Mouse (Mus musculus): Measurements from ENCODE around the gene Adamts20.
"Not testable (repeated sequence)": the region's sequence is repeated elsewhere in the genome, so short reads cannot be mapped to it uniquely, and the experiment has no call there.

Adamts20 gene

GRCm38 (mm10) chr15:94444437-94445136 lies 20.6 kb downstream of the Adamts20 start:
- DNase-seq (ENCODE audit: low read depth, low spot score) = no peak

DNA sequence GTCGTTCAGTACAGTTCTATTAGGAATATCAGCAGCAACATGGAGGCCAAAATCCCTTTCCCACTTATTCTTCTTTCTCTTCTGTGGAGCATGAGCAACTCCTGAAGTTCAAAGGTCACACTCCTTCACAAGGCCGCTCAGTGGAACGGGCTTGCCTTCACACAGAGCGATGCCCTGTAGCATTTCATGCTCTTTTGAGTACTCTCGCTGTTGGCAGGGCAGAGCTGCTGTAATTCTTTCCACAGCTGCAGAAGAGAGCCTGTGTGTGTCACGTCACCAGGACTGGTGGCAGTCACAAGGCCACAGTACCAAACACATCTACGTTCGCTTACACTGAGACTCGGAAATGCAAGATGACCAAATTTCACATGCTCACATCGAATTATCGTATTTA lies 21.2 kb downstream of the Adamts20 start:
- DNase-seq (ENCODE audit: low read depth, low spot score) = no peak

- DNase-seq (ENCODE audit: low read depth, low spot score) = no peak
Measured at GRCm38 (mm10) chr15:94443025-94443424, 22.2 kb downstream of the Adamts20 start.

DNA sequence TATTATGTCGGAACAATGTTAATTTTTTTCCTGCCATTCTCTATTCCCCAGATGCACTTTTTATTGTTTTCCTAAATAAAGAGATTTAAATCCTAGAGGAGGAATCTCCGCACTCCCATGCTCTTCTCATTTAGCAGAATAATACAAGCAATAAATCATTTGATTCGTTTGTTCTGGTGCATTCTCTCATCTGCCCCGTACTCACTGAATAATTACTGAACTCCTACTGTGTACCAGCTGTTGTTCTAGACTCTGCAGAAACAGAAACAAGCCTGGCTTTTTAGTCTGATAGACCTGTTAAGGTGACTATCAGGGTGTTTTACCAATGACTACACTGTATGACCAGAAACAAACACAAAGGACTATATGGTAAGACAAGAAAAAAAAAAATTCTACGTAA lies 29.7 kb downstream of the Adamts20 start:
- DNase-seq (ENCODE audit: low read depth, low spot score) = no peak

GRCm38 (mm10) chr15:94430681-94431405 lies 34.4 kb downstream of the Adamts20 start:
- DNase-seq (ENCODE audit: low read depth, low spot score) = no peak

GRCm38 (mm10) chr15:94428726-94429125 lies 36.5 kb downstream of the Adamts20 start:
- DNase-seq (ENCODE audit: low read depth, low spot score) = no peak

DNA sequence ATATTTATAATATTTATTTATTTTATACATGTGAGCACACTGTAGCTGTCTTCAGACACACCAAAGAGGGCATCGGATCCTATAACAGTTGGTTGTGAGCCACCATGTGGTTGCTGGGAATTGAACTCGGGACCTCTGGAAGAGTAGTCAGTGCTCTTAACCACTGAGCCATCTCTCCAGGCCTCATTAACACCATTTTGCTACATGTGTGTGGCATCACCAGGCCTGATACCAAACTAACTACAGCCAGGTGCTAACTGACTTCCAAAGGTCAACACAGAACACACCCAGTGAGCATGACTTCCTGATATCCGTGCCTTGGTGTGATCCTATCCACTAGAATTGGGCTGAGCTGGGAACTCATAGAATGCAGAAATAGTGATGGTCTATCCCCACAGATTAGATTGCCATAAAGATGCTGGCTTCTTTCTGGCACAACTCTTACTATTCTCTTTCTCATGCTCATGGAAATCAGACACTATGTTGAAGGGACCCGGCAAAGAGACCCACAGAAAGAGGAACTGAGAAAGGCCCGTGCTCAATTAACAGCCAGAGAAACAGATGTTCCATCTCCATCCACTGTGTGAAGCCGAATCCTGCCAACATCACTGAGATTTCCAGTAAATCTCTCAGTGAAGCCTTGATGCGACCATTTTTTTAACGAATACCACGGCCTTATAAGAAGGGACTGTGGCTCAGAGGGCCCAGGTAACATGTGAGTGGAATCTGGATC lies 37.6 kb downstream of the Adamts20 start:
- no peak for DNase-seq (ENCODE audit: low read depth, low spot score)

DNA sequence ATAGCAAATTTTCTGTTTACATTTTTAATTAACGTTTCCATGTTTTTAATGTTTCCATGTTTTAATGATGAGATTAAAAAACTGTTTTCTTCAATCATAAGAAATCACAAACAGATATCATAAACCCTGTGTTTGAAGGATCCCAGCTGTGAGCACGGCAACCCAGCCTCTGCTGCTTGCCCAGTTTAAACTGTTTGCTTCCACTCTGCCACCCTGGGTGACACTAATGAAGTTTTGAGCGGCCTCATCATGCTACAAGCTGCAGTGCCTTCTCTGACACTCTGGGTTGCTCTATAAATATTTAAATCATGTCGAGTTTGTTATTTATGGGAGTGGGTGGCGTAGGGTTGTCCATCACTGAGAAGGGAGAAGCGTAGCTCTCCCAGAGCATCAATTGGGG lies 44.7 kb downstream of the Adamts20 start:
- DNase-seq (ENCODE audit: low read depth, low spot score) = no peak

- no peak for DNase-seq (ENCODE audit: low read depth, low spot score)
Measured at GRCm38 (mm10) chr15:94419167-94419566, 46.1 kb downstream of the Adamts20 start.

DNA sequence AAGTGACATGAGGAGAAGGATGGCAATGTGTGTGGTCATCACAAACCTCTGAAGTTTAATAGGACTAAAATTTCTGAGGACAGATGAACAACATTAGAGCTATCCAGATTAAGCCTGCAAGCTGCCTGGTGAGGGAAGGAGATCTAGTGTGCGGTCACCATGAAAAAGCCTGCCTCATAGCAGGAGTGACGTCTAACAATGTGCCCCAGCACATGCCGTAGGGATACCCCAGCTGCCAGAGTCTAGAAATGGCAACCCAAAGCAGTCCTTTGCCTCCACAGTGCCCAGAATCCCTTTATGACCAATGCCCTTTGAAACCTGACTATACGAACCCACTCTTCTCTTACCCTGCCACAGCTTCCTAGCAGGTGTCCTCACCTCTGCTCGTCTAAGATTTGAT lies 46.8 kb downstream of the Adamts20 start:
- DNase-seq (ENCODE audit: low read depth, low spot score) = no peak

DNA sequence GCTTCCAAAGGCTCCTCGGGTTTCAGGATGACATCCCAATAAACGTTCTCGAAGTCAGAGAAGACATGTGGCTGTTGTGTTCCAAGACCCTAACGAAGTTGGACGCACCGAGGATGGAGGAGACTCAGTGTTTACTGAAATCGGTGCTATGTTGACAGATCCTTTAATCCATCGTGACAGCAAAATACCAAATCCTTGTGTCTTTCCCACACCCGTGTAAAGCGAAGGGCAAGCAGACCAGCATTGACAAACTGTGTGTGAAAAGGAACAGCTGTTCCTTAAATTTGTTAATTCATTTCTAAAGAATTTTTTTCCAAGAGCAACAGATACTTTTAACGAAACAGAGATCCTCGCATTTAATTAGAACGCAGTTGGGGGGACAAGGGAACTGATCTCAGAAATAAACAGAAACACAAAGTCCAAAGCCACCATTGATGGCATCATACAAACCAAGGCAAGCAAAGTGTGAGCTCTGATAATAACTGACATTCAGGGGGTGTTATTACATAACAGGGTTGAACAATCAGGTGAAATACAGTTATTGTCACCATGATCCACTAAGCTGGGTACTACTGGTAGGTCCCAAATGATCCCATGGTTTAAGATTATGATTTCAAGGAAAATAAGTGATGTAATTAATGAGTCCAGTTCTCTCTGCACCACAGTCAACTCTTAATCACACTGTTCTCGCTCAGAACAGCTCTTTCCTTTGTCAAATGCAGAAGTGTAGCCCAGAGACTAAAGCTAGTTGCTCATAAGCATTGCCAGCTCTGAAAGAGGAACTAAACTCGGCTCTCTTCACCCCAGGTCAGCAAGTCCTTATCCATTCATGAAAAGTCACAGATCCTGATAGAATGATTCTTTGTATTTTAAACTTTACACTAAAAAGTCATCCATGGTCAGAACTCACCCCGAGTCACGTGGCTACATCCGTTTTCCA lies 47.7 kb downstream of the Adamts20 start:
- DNase-seq (ENCODE audit: low read depth, low spot score) = no peak

DNA sequence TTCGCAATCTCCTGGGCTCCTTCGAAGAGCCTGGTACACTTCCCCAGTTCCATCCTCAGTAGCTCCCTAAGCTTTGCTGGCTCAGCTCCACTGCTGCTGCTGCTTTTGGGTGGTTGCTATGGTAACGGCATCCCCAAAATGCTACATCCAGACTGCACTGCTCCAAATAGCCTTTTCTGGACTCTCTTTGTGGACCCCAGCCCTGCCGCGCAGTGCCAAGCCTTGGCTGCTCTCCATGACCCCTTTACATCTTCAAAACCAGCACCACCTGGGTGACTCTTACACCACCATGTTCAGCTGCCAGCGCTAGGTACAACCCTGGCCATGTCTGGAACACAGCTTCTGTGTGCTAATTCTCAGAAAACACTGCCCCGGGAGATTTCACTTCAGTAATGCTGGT lies 55.4 kb downstream of the Adamts20 start:
- peak; percentile 73 for DNase-seq (ENCODE audit: low read depth, low spot score)

DNA sequence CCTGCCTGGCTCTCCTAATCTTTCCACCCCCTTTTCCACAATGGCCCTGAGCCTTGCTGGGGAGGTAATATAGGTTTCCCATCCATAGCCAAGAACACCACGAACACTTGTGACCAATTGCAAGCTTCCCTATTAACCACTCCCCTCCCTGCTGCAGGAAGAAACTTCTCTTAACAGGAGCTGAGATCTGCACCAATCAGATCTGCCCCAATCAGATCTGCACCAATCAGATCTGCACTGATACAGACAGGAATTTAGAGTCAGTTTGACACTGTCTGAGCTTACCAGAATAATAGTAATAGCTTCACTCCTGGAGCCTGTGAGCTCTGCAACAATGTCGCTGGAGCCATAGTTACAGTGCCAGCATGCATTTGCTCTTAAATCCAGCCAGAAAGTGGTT lies 58.9 kb downstream of the Adamts20 start:
- DNase-seq (ENCODE audit: low read depth, low spot score) = no peak

- DNase-seq (ENCODE audit: low read depth, low spot score) = peak; percentile 62
Measured at GRCm38 (mm10) chr15:94404071-94404545, 61.1 kb downstream of the Adamts20 start.

DNA sequence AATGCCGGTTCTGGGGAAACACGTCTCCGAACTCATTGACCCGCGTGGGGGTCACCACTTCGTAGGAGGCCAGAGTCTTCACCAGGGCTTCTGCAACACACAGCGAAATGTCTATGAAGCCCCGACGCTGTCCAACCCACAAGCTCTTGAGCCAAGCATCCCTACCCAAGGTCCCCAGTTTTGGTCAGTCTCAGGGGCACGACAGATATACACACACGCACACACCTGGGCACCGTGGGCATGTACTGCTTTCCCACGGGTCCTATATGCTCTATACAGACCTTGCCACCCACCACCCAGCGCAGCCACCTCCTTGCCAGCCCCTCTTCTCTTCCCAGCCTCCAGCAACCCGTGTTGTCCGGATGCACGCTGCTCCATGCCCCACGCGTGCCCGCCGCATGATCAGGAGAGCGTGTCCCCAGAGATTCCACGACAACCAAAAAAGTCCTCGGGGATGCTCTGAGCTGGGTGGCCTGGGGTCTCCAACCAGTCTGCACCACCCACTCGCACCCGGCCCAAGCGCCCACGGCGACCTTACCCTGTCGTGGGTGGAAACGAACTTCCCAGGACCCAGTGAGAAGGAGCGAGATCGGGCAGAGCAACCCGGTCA lies 61.7 kb downstream of the Adamts20 start:
- DNase-seq (ENCODE audit: low read depth, low spot score) = no peak

DNA sequence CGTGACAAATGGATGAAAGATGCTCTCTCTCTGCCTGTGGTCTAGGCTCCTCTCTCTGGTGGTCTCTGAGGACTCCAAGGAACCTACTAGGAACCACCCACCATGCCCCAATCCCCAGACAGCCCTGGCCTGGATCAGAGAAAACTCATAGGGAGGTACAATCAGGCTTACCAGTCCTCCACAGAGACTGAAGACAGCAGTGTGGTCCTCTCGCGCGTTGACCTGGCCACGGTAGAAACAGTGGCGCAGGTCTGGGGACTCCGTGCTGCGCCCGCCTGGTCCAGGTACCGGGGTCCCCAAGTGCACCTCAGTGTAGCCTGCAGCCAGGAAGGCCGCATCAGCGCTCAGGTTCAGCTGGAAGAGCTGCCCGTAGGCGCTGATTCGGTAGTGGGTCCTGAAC lies 62.2 kb downstream of the Adamts20 start:
- DNase-seq (ENCODE audit: low read depth, low spot score) = no peak

- no peak for DNase-seq (ENCODE audit: low read depth, low spot score)
Measured at GRCm38 (mm10) chr15:94392737-94393136, 72.5 kb downstream of the Adamts20 start.

DNA sequence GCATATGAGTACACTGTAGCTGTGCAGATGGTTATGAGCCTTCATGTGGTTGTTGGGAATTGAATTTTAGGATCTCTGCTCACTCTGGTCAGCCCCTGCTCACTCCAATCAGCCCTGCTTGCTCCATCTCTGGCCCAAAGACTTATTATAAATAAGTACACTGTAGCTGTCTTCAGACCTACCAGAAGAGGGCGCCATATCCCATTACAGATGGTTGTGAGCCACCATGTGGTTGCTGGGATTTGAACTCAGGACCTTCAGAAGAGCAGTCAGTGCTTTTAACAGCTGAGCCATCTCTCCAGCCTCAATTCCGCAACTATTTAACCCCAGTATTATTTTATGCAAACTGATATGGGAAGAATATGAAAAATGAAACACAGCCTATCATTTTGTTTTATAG lies 75.1 kb downstream of the Adamts20 start:
- DNase-seq (ENCODE audit: low read depth, low spot score) = not testable (repeated sequence)

GRCm38 (mm10) chr15:94379425-94379824 lies 85.8 kb downstream of the Adamts20 start:
- no peak for DNase-seq (ENCODE audit: low read depth, low spot score)

DNA sequence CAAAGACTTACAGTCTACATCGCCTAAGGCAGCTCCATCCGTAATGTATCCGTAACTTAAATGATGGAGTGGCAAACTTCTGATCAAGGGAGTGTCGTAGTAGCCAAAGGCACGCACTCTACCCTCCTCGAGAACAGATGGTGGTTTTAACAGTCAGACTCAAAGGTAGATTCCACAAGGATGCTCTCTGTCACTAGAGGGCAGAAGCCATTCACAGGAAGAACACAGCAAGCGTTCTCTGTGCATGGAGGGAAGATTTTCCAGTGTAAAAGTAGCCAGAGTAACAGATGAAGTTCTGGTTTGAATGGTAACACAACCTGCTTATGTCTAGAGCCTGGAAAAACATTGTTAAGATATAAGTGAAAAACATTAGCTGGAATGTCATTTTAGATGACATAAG lies 92.7 kb downstream of the Adamts20 start:
- no peak for DNase-seq (ENCODE audit: low read depth, low spot score)

GRCm38 (mm10) chr15:94349052-94349451 lies 116.2 kb downstream of the Adamts20 start:
- DNase-seq (ENCODE audit: low read depth, low spot score) = no peak
